Mouse (Mus musculus) kidney, postnatal 25 days (tissue): Measurements from ENCODE around the gene Rab17.

ENCODE experiments used
- DNase-seq, 2 experiments: peaks; one replicate each; pipeline ENCODE4 v3.0.0; 2021; ENCODE audit warnings: mixed read lengths in 2 of 2

Gene Rab17

DNA sequence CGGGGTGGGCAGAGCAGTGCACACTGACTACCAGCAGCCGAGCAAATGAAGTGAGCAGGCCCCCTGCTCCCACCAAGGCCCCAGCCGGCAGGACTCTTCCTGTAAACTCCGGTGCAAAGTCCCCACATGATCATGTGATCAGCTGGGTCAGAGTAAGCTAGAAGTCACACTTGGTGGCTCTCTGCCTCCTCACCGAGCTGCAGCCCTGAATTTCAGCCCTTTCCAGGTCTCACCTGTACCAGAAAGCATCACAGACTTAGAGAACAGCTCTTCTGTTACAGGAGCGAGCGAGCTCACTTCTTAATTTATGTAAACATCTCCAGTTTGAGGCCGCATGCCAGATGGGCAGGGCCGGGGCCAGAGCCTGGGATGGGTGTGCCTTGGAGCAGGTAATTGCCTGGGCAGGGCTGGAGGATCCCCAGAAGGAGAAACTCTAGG, at the start of gene Rab17:
Gene Rab17, minus strand, starts transcription at position 315 of the 438 bp plus-strand sequence.
- peak; percentile 80 to 86 for DNase-seq

DNA sequence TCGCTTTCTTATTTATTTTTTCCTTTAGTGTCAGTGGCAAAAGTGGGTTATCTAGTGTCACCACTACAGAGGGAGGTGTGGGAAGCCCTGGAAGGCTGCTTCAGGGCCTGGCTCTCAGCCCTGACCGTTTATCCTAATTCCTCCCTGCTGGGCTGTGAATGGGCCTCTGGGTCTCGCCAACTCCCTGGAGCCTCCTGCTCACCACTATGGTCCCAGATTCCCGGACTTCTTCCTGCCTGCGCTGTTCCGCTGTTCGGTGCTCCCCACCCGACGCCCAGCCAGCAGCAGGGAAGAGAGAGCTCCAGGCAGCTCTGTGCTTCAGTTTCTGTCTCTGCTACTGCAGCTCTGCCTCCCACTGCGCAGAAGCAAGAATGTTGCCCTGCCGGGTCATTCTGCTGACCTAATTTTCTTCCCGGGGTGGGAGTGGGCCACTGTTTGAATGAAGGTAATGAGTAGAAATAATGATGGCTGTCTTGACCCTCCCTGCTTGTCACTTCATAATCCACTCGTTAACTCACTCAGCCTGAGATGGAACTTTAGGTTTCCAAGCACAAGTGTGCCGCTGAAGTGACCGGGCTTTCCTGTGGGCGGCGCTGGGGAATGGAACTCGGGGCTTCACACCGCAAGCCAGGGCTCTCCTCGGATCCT, 47.8 kb upstream of the Rab17 start:
- DNase-seq = peak; percentile 47 to 73

DNA sequence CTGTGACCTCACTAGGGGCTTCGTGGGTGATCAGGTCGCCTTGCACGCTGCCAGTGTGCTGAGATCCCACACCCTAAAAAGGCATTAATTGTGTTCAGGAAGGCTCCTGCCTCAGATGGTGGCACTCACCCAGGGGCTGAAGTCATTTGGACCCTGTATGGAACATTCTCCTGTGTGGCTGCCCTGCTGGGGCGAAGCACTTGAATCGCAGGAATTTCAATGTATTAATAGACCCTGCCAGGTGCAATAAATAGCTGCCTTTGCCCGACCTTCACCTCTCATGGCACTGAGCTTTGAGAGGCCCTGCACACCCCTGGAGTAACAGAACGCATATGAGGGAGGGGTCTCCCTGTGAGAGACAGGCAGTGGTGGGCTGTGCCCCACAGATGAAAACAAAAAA, 46.1 kb upstream of the Rab17 start:
- peak in 1 of 2 experiments; percentile 63 for DNase-seq

DNA sequence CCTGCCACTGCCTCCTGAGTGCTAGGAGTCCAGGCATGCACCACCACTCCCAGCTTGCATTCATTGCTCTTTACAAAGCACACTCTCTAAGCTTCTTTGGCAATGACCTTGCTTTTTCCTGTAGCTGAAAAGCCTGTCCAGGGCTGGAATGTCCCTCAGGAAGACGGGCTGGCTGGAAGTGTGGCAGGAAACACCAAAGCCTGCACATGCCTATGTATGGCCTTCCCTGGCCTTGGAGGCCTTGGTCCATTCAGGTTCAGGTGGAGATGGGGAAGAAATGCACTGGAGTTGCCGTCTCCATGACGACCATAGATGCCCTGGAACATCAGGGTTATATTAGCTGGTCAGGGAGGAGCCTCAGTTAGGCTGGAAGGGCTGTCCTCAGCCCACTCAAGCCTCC, 44.3 kb upstream of the Rab17 start:
- DNase-seq = peak; percentile 37 to 71

DNA sequence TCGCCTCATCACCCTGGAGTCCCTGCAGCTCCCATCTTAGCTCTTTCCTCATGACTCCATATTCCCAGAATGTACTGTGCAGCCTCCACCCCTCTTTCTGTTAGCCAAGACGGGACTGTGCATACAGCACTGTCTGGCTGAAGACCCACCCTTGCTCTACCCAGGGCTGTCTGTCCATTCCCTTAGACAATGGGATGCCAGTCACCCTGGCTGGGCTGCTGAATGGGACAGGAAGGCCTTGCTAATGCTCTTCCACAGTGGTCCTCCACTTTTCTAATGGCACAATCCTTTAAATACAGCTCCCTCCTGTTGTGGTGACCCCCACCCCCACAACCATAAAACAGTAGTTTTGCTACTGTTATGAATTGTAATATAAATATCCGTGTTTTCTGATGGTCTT, 41.9 kb upstream of the Rab17 start:
- DNase-seq = no peak

DNA sequence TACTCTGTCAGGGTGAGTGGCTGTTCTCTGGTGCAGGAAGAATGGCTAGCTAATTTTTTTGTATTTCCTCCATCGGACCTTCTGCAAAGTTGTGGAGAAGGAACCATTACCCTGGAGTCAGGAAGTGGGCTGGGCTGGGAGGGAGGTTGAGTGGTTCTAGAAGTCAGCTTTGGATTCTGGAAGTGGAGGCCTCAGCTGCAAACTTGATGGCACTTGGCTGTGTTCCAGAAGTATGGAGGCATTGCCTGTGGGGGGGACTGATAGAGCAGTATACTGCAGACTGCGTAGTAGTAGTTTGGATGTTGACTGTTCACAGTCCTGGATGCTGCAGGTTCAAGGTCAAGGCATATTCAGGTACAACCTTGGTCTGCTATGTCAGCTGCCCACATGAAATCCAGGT, 41.3 kb upstream of the Rab17 start:
- DNase-seq = no peak

DNA sequence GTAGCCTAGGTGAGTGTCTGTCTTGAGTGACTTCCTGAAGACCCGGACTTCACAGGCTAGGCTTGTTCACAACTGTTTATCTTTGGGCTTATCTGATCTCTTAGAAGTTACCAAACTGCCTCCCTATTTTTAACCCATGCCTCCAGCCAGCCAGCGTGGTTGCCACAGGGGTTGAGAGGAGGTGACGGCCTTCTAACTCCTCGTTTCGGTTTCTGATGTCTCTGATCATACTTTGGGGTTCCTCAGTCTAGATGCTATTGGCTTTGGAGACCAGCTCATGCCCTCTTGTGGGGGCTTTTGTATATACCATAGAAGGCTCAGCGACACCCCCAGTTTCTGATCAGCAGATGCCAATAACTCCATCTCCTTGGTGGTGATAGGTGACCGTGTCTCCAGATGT, 40.8 kb upstream of the Rab17 start:
- DNase-seq = no peak

DNA sequence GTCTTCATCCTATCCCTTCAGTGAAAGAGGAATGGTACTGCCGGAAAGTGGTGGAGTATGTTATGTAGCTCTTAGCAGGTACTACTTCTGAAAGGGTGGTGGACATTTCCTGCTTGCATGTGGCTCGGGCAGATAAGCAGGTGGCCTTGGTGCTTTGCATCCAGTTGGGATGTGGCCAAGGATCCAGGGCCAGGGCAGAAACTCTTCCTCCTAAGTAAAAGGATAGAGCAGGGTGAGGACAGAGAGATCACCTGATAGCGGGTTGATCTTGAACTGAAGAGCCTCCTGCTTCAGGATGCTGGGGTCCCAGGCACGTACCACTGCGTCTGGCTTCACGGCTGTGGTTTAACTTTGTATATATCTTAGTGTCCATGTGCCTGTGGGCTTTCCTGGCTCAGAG, 39.8 kb upstream of the Rab17 start:
- DNase-seq = no peak

DNA sequence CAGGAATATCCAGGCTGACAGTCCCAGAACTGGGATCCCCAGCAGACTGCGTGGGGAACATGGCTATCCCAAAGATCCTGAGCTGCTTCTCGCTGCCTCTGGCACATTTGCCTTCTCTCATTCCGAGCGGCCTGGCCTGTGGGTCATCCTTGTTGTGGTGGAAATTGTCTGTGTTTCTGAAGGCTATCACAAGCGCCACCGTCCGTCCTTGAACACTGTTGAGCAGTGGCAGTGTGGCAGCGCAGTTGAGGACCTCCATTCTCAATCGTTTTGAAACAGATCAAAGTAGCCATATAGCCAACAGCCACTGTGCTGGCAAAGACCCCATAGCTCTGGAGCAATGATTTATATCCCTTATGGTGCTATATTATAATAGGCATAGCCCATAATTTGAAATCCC, 39.3 kb upstream of the Rab17 start:
- DNase-seq = no peak

DNA sequence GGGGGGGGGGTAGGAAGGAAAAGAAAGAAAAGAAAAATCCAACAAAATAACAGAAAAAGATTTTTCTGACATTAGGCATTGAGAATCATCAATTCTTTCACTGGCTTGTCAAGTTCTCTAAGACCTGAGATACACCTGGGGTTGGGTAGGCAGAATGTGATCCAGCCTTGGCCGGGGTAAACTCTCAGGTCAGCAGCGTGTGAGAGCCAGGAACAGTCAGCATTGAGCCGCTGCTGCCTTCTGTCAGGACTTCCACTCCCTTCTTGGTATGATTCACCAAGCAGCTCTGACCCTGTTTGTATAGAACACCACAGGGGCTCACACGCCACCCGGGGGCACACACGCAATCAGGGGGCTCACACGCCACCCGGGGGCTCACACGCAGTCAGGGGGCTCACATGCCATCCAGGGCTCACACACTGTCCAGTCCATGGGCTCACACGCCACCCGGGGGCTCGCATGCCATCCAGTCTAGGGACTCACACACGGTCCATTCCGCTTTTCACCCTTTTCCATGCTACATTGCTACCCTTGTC, 38.8 kb upstream of the Rab17 start:
- DNase-seq = no peak

DNA sequence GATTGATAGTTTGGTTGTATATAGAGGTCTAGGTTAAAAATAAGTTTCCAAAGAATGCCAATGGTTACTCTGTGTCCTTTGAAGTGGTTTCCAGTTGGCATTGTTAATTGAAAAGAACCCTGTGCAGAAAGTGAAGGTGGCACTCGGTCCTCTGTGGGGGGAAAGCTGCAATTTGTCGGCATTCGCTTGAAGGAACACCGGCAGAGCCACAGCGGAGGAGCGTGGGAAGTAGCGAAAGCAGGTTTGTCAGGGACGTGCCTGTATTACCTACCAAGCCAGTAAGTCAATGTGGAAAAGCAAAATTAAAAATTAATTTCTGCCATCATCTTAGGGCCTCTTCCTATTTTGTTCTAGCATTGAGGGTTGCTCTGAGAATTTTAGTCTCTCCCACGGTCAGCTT, 37.2 kb upstream of the Rab17 start:
- DNase-seq = no peak

DNA sequence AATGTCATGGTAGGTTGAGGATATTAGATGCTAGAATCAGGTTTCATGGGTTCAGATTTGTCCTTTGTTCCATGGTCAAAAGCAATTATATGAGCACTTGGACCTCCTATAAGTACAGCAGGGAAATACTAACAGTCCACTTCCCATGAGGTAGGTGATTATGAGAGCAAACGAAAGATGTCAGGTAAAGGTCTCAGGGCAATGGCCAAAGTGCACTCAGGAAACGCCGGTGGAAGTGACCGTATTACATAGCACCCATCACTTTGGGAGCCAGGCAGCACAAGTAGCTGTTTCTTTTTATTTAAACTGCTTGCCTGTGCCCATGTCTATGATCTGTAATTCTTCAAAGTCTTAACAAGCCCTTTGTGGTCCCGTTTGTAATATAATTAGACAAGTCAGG, 36.6 kb upstream of the Rab17 start:
- no peak for DNase-seq

DNA sequence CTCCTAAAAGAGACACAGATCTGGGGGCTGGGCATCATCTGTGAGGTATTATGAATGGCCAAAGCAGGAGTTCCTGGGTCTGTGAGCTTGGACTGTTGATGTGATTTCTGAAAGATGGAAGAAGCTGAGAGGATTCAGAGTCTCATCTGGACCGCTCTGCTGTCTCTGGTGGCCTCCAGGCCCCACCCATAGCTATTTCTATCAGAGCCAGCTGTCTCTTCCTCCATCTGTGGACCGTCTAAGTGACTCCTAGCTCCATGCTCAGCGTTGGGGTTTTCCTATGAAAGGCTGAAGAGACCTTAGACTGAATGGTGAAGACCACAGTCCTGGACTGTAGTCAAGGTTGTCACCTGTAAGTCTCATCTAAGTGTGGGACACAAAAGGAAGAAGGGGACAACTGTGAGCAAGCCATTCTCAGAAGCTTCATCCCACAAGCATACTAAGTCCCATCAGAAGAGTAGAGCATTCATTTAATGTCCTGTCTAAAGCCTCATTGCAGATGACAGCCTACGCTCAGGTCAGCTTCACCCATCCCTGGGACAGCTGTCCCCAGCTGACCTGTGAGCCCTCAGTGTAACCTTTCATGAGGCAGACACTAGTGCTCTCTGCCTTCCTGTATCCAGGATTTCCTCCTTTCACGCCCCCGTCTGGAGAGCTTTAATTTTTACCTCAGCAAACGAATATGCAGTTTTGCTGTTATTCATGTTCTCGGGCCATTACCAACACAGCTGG, 34.2 kb upstream of the Rab17 start:
- DNase-seq = peak in 1 of 2 experiments; percentile 40

DNA sequence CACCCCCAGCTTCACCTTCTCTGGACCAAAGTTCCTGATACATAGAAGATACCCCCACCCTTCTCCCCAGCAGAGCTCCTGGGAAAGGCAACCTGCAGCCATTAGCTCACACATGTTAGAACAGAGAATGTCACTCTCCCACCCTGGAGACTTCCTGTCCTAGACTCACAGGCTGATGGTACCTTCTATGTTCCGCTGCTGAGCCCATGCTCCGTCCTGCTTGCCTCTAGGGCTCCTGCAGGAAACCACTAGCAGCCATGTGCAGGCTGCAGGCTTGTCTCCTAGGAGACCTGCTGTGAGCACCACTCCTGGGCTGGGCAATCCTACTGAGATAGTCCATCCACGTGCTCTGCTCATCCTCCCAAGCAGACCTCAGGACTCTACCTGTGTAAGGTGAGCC, 33.2 kb upstream of the Rab17 start:
- peak in 1 of 2 experiments; percentile 23 for DNase-seq

DNA sequence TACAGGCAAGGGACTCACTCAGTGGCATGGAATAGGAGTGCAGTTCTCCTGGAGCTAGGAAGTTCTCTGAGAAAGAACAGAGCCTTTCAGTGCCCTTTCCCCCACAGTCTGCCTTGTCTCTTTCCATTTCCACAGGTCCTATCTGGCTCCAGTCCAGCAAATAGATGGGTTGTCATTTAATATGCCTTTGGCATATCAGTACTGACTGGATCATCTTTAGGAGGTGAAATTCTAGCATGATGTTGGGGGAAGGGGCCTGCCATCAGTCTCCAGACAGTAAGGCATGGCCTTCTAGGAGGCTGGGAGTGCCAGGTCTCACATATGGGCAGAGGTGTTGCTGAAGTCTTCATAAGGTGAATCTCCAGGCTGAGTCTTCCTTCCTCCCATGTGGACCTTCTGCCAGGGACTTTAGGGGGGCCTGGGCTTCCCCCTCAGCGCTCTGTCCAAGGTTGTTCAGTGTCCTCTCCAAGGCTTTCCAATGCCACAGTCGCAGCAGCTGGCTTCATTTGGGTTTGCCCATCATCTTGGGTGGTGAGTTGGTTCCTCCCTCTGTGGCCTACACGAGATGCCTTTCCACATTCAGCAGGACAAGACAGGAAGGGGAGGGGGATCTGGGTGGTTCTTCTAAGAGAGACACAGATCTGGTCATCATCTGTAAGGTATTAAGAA, 32.5 kb upstream of the Rab17 start:
- no peak for DNase-seq

DNA sequence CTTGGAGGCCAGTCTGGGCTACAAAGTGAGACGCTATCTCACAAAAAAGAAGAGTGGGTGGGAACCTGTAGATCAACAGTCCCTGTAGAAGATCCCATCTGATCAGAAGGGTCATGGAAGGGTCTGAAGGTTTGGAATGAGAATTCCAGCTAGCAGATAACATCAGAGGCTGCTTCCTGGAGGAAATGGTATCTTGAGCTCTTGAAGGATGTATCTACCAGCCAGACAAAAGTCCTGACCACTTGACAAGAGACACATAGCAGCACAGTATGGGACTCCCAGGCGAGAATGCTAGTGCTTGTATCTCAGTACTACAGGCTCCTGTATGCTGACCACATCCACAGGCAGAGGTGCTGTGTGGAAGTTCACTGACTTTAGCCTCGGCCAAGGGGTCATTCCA, 31.6 kb upstream of the Rab17 start:
- DNase-seq = no peak

DNA sequence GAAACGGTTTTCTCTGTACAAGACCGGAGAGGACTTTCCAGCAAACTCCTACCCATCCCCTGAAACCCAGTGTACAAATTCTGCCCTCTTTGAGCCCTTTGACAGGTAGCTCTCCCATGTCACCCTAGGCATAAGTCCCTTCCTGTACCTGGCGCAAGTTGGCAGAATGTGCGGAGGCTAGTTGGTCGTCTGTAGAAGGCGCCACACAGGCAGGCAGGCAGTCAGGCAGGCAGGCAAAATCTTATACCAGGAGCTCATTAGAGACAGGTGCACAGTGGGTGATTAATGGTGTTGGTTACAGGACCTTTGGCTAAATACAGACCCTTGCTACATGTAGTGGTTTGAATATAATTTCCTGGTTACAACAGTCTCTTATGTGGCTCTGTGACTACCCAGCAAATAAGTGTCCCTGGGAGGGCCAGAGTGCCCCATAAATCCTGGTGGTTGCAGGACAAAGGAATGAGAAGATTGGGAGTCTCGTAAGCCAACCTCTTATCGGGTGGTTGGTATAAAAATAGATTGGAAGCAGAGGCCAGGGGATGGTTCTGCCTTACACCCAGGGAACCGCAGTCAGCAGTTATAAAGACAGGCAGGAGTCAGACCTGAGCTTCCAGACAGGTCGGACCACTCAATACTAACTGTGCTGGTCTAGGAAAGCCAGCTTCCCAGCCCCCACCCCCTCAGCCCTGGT, 30.6 kb upstream of the Rab17 start:
- DNase-seq = no peak

DNA sequence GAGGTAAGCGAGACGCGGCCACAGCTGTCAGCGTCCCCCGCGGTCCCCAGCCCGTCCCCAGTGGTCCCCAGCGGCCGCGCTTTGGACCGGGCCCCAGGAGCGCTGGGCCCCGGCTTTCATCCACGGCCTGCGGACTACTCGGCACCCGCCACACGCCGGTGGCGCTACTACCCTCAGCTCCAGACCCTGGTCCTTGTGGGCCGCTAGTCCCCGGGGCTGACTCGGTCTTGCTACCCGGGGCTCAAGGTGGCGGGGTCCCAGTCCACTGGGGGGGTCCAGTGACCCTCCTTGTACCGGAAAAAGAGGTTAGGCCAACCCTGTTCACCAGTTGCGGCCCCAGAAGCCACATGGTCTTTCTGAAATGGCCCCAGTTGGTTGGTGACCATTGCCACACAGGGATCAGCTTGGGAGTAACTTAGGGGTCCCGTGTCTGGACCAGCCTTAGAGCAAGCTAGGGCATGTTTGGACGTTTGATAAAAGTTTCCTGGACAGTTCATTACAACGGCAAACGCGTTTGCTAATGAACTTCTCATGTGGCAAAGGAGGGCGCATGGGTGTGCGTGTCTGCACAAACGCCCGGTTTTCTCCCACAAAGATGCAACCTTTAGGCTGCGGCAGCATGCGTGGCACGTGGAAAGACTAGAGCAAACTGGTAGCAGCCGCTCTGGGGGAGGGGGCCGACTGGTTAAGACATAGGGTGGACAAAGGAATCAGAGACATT, 29.6 kb upstream of the Rab17 start:
- no peak for DNase-seq

DNA sequence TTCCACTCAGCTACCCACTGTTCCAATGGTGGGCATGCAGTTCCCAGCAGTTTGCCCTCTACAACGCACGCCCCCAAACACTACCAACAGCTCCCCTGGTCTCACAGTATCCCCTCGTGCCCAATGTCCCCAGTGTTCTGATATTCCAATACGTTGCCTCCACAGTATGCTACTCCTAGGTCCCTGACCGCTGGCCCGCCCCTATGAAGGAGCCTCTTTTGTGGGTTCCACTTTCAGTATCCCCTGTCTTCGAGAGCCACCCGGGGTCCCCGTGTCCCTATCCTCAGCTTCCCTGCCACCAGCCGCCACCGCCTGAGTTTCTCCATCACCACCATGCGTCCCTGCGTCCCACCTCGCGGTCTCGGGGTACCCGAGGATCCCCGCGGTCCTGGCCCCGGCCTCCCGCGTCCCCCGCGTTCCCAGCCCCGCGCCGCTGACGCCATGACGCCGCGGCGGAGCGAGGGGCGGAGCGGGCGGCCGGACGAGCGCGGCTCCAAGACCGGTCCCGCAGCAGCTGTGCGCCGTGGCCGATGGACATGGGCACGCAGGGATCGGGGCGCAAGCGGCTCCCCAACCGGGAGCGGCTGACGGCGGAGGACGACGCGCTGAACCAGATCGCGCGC, 28.9 kb upstream of the Rab17 start, which contains the start of gene Lrrfip1:
Gene Lrrfip1, plus strand, starts transcription at position 470 of the 623 bp plus-strand sequence.
- peak; percentile 42 to 63 for DNase-seq

DNA sequence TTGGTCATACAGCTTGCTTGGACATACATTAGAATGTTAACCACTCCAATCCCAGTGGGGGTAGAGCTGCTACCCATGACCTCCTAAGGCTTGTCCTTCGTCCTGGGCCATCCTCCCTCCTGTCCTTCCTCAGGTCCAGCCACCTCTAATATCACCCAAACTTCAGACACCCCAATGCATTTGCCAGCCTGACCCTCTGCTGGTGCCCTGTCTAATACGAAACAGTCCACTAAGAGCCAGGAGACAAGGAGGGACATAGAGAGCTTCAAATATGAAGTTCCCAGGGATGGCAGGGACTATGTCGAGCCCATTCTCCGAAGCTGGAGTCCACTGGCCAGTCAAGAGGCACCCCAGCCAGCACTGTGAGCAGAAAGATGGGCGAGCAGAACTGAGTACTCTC, 28.2 kb upstream of the Rab17 start:
- DNase-seq = no peak

DNA sequence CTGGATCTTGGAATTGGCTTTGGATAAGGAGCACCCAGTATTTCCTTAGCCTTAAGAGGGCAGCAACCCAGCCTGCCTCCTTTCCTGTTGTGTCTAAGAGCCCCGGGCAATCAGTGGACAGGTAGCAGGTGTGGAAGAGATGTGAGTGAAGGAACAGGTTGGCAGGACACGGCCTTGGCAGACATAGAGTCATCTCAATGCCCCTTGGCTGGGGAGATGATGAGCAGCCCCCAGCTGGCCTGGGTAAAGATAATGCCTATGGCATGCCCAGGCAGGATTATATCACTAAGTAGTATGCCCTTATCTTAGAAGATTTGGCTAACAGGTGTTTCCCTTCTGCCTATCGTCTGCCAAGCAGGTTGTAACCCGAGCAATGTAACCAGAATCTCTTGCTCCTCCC, 27.7 kb upstream of the Rab17 start:
- no peak for DNase-seq

DNA sequence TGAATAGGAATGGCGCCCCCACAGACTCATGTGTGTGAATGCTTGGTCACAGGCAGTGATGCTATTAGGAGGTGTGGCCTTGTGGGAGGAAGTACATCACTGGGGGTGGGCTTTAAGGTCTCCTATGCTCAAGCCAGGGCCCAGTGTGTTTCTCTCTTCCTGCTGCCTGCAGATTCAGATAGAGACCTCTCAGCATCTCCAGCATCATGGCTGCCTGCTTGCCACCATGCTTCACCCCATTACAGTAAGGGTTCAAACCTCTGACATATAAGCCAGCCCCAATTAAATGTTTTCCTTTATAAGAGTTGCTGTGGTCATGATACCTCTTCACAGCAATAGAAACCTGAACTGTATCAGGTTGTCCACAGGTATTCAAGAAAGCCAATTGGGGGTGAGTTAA, 26.5 kb upstream of the Rab17 start:
- DNase-seq = no peak
